Mouse (Mus musculus): ENCODE data around the gene Ubxn10. TPM values are rescaled to one million over a fixed set of nuclear protein-coding genes. Genes with fewer than 3 reads are reported as not detected.

Ubxn10 gene
- total RNA-seq (2021) = under 1 TPM in 1 of 2 experiments, not detected in 1; 0.20 TPM
- long read RNA-seq, experiment 1 = 0 reads
- long read RNA-seq, experiment 2, partial matches to known transcripts = 0 of 1 reads
- long read RNA-seq, experiment 2, other reads (novel, unspliced or antisense) = 1 of 1 reads

- Histone ChIP-seq H3K4me3 (no peak within 1 kb of the TSS), H3K27ac (no peak within 1 kb of the TSS)
- intact Hi-C loops (cut with DNase I) = no loop called here
- DNase-seq = no peak
- TF ChIP-seq CTCF (IDR thresholded peaks at IDR 0.05) = no peak
These were observed at the start of gene Ubxn10 for GRCm38 (mm10) chr4:138737031-138737430. TSS of gene Ubxn10 (minus strand) at chr4:138737167.

- DNase-seq = no peak
These were observed 49.2 kb upstream of the Ubxn10 start for GRCm38 (mm10) chr4:138786141-138786540.

DNA sequence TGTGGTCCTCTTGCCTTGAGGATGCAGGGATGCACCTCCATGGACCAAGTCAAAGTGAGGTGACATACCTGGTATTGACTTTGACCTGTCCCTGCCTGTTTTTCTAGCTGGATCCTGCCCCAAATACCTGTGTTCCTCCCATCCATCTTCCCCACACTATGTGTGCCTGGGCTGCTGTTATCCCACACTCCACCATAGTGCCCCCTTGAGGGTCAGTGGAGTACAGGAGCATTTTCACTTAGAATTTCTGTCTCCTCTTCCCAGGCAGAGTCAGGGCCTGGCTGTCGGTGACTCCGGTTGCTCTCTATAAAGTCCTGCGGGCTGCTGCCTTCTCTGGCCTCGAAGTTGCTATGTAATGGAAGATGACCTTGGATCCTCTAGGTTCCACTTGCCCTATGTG lies 48.8 kb upstream of the Ubxn10 start:
- H3K4me3 ChIP-seq = no peak overlapping the region
- peak; percentile 19; the same call in 1 of the 2 replicates for TF ChIP-seq CTCF (IDR thresholded peaks at IDR 0.05)
- no peak for DNase-seq
- intact Hi-C loops (cut with DNase I) = no loop called here
- peak overlapping the region; percentile 41; the same call in 1 of the 2 replicates for H3K27ac ChIP-seq

More at GRCm38 (mm10) chr4:138786141-138786540, 49.2 kb upstream of the Ubxn10 start:
- Histone ChIP-seq H3K4me3 (no peak overlapping the region), H3K27ac (peak overlapping the region; percentile 41; the same call in 1 of the 2 replicates)
- no peak for TF ChIP-seq CTCF (IDR thresholded peaks at IDR 0.05)
- intact Hi-C loops (cut with DNase I) = no loop called here

- H3K4me3 ChIP-seq = no peak overlapping the region
- TF ChIP-seq CTCF (IDR thresholded peaks at IDR 0.05) = no peak
- peak; percentile 59 for DNase-seq
- H3K27ac ChIP-seq = peak overlapping the region; percentile 61
- intact Hi-C loops (cut with DNase I) = no loop called here
These were observed 45.1 kb upstream of the Ubxn10 start for GRCm38 (mm10) chr4:138782098-138782497.

GRCm38 (mm10) chr4:138780300-138780699 lies 43.3 kb upstream of the Ubxn10 start:
- Histone ChIP-seq H3K27ac (peak overlapping the region; percentile 52; the same call in 1 of the 2 replicates), H3K4me3 (no peak overlapping the region)
- intact Hi-C loops (cut with DNase I) = no loop called here
- DNase-seq = no peak
- TF ChIP-seq CTCF (IDR thresholded peaks at IDR 0.05) = no peak

DNA sequence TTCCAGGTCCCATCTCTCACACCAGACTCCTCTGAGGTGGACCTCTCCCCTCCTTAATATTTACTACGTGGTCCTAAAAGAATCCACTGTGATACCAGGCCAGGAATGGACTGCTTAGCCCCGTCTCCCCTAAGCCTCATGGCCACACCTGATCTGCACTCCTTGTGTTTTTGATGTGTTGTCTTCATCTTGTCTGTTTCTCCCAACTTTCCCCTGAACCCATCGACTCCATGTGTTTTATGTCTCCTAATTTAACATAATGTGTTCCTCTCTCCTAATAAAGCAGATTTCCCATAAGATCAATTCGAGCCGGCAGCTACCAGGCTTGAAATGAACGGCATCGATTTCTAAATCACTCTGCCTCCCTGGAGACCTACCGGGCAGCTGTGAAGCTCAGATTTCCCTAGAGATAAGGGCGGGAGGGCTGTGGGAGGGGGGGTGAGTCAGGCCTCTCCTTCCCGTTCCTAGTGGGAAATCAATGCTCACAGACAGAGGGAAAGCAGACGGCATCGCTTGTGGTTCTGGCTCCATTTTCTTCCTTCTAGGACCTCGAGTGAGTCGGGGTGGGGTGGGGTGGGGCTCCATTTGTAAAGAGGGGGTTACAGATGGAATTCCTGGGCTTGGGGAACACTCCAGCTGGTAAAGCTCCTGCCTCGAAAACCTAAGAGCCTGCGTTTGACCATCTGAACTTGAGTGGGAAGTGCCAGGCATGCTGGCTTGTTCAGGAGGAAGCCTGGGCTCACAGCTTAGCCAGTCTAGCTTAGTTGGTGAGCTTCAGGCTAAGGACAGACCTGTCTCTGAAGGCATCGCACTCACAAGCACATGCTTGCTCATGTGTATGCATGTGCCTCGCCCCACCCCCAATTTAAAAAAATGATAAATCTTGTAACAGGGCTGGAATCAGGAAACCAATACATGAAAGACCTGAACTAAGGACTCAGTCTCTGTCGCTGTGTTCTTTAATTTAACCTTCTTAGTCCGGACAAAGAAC lies 40.7 kb upstream of the Ubxn10 start:
- no peak overlapping the region for H3K27ac ChIP-seq
- DNase-seq = peak; percentile 43
- H3K4me3 ChIP-seq = no peak overlapping the region
- no peak for TF ChIP-seq CTCF (IDR thresholded peaks at IDR 0.05)
- intact Hi-C loops (cut with DNase I) = no loop called here

- no peak within 1 kb of the TSS for H3K4me3 ChIP-seq
- H3K27ac ChIP-seq = no peak within 1 kb of the TSS
- intact Hi-C loops (cut with DNase I) = no loop called here
- no peak for TF ChIP-seq CTCF (IDR thresholded peaks at IDR 0.05)
- no peak for DNase-seq
These were observed 38.5 kb upstream of the Ubxn10 start, which contains the start of gene Pla2g2d for GRCm38 (mm10) chr4:138775435-138775834. TSS of gene Pla2g2d (plus strand) at chr4:138775735.

DNA sequence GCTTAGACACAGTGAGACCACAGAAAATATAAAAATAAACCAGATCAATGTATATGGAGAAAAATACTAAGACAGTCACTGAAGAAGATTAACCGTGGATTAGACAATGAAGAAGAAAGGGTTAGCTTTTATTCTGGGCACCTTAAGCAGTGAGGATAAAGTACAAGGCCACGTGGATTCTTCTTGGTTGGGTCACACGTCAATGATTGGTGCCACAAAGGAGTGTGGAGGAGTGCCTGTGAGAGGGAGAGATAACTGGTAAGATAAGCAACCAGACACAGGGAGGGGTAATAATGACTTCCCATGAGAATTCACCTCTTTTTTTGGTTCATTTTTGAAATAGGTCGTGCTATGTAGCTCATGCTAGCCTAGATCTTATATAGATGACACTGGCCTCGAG lies 35.4 kb upstream of the Ubxn10 start:
- TF ChIP-seq CTCF (IDR thresholded peaks at IDR 0.05) = no peak
- Histone ChIP-seq H3K27ac (no peak overlapping the region), H3K4me3 (no peak overlapping the region)
- no peak for DNase-seq
- intact Hi-C loops (cut with DNase I) = no loop called here

GRCm38 (mm10) chr4:138771970-138772369 lies 35.0 kb upstream of the Ubxn10 start:
- no peak for TF ChIP-seq CTCF (IDR thresholded peaks at IDR 0.05)
- DNase-seq = no peak

DNA sequence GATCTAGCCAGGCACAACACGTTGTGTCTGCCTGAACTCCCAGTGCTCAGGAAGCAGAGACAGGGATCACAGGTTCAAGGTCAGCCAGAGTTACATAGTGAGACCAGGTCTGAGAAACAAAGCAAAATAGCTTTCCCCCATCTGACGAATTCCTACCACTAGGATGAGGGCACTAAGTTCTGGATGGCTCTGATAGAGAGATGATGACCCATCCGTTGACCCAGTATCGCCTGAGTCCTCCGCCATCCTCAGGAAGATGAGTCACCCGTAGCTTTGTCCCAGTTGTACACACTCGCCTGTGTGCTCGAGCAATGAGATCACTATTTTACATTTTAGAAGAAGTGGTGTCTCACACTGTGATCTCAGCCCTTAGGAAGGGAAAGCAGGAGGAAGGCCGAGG lies 25.3 kb upstream of the Ubxn10 start:
- no peak for TF ChIP-seq CTCF (IDR thresholded peaks at IDR 0.05)
- Histone ChIP-seq H3K27ac (no peak overlapping the region), H3K4me3 (no peak overlapping the region)
- intact Hi-C loops (cut with DNase I) = no loop called here
- DNase-seq = no peak

More at GRCm38 (mm10) chr4:138771970-138772369, 35.0 kb upstream of the Ubxn10 start:
- Histone ChIP-seq H3K4me3 (no peak overlapping the region), H3K27ac (no peak overlapping the region)
- intact Hi-C loops (cut with DNase I) = no loop called here

DNA sequence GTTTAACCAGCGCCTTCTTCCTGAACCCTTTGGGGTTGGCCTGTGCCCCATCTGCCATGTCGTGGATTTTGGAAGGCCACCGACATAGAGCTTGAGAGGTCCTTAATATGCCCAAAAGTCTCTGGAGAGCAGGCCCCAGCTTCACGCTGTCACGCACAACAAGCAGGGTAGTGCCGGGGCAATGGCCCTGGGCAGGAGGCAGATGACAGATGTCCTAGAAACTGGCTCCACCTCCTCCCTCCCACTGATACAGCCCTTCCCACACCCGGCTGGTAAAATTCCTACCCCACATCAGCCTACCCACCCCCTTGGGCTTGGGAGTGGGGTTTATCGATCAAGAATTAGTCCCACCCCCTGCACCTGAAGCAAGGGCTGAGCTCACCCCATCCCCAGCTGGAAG lies 20.4 kb upstream of the Ubxn10 start, which contains the start of gene Pla2g2f:
Pla2g2f (minus strand) TSS at position 211 of the 400 bp plus-strand sequence.
- intact Hi-C loops (cut with DNase I) = no loop called here
- no peak for DNase-seq
- no peak for TF ChIP-seq CTCF (IDR thresholded peaks at IDR 0.05)
- H3K27ac ChIP-seq = no peak within 1 kb of the TSS
- no peak within 1 kb of the TSS for H3K4me3 ChIP-seq

DNA sequence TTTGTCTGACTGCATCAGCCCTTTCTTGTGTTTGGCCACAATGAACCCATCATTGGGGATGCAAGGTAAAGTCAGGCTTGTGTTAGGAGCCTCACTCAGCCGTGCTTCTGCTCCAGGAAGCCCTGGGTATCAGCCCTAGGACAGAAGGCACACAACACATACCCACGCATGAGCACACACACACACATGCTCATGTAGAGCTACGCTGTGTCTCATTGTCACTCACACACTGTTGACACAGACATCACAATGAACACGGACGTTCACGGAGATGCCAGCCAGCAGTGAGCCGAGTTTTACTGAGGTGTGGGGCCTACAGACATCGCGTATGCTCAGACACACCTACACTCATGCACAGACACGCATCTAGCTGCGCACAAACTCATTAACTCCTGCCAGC lies 19.0 kb upstream of the Ubxn10 start:
- Histone ChIP-seq H3K4me3 (no peak overlapping the region), H3K27ac (no peak overlapping the region)
- intact Hi-C loops (cut with DNase I) = no loop called here
- no peak for DNase-seq
- TF ChIP-seq CTCF (IDR thresholded peaks at IDR 0.05) = no peak

DNA sequence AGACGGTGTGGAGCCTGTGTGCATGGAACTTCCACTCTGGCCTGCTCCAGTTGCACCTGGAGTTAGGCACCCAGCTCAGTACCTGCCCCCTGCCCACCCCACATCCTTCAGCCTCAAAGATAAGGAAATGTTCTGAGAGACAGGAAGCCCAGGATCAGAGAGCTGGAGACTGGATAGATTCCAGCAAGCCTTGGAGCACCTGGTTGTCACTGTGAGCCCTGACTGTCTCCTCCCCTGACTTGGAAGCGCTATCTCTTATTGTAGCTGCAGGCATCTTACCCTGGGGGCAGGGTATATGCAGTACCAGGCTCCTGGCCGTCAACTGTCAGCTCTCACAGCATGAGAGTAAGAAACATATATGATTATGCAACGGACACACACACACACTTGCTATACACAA lies 18.5 kb upstream of the Ubxn10 start:
- Histone ChIP-seq H3K4me3 (no peak overlapping the region), H3K27ac (no peak overlapping the region)
- intact Hi-C loops (cut with DNase I) = no loop called here
- no peak for TF ChIP-seq CTCF (IDR thresholded peaks at IDR 0.05)
- no peak for DNase-seq

Data from gastrocnemius, adult 2 months (tissue).